Mouse (Mus musculus): ENCODE measurements around the gene Parp9.

GRCm38 (mm10) chr16:35933181-35933580, 5.1 kb upstream of the Parp9 start:
- TF ChIP-seq CTCF (IDR thresholded peaks at IDR 0.05; ENCODE audit: extremely low read depth, insufficient read depth, low read length) (no peak), POLR2A (IDR thresholded peaks at IDR 0.05; ENCODE audit: extremely low read depth, insufficient read depth, low read length) (no peak)
